23 mouse cellular contexts compared by ENCODE assay signal in genomic region chr1:33500111-33500510, GRCm38 (mm10).
DNase-seq lines count a peak whose midpoint lies in the region; ATAC-seq and TF ChIP-seq lines count a peak whose summit lies in the region.
"Had no signal": no experiment of that assay in that cellular context is flagged by ENCODE, and none has a peak within 500 bp of the region (broad histone marks: within the 10 kb centered on the region; RNA-seq: fewer than 3 reads in every experiment).

No protein-coding gene starts in this region.

- H3K9ac ChIP-seq in hindbrain, embryonic 14.5 days: no peak overlapping the region
- H3K9ac ChIP-seq: embryonic facial prominence, embryonic 15.5 days; limb, embryonic 13.5 days; liver, embryonic 13.5 days; lung, embryonic 14.5 days; midbrain, embryonic 12.5 days; neural tube, embryonic 15.5 days had no signal

- no peak for TF ChIP-seq POLR2A in brain, embryonic 14.5 days (IDR thresholded peaks at IDR 0.05; ENCODE audit: borderline replicate concordance, extremely low read depth, insufficient read depth, insufficient read length, poor library complexity, severe bottlenecking)

- WGBS in hindbrain, embryonic 10.5 days: 83% methylated on average over 9 of the region's 9 CpGs
- WGBS in hindbrain, embryonic 14.5 days: 88% methylated on average over 9 of the region's 9 CpGs

- peaks cover 7% of the 10 kb centered on the region; the same call in 1 of the 2 replicates for H3K36me3 ChIP-seq in hindbrain, embryonic 10.5 days
- H3K36me3 ChIP-seq in hindbrain, embryonic 14.5 days (replicated peaks; ENCODE audit: control insufficient read depth, insufficient read depth): no peaks in the 10 kb centered on the region
- H3K36me3 ChIP-seq: embryonic facial prominence, embryonic 15.5 days; limb, embryonic 13.5 days; neural tube, embryonic 15.5 days had no signal

- no peak for TF ChIP-seq CTCF in brain, embryonic 14.5 days (IDR thresholded peaks at IDR 0.05; ENCODE audit: borderline replicate concordance, extremely low read depth, insufficient read depth, insufficient read length)

- DNase-seq in cerebellum, adult 11-12 months: peak; percentile 13
- DNase-seq in hindbrain, embryonic 10.5 days (ENCODE audit: low spot score): no peak
- no peak for DNase-seq in hindbrain, embryonic 14.5 days (ENCODE audit: low spot score)
- DNase-seq in brain, embryonic 14.5 days (ENCODE audit: low read depth): peak; percentile 47
- DNase-seq in cerebellum, postnatal 25 days: peak; percentile 34 to 62
- no peak for DNase-seq in adrenal gland, postnatal 25 days
- DNase-seq: embryo, embryonic 11 days; gastrocnemius, adult 2 months; heart, postnatal 4 days; kidney, postnatal 36 days; layer of hippocampus, postnatal 36 days; liver, embryonic 13.5 days; lung, embryonic 14.5 days; right cerebral cortex, adult 18-20 months; right cerebral cortex, postnatal 4 days had no signal

- no peaks in the 10 kb centered on the region for H3K27me3 ChIP-seq in hindbrain, embryonic 10.5 days (ENCODE audit: insufficient read depth, poor library complexity, severe bottlenecking)
- H3K27me3 ChIP-seq in hindbrain, embryonic 14.5 days (ENCODE audit: control insufficient read depth, insufficient read depth, low read length): no peaks in the 10 kb centered on the region
- H3K27me3 ChIP-seq: embryonic facial prominence, embryonic 15.5 days; limb, embryonic 13.5 days; liver, embryonic 13.5 days; midbrain, embryonic 12.5 days; neural tube, embryonic 15.5 days; Patski had no signal

- H3K4me3 ChIP-seq in hindbrain, embryonic 10.5 days: no peak overlapping the region
- H3K4me3 ChIP-seq in hindbrain, embryonic 14.5 days (replicated peaks; ENCODE audit: low read length): no peak overlapping the region
- H3K4me3 ChIP-seq: embryonic facial prominence, embryonic 15.5 days; gastrocnemius, adult 2 months; limb, embryonic 13.5 days; liver, embryonic 13.5 days; midbrain, embryonic 12.5 days; neural tube, embryonic 15.5 days had no signal

- peak overlapping the region; percentile 29; the same call in 1 of the 2 replicates for H3K27ac ChIP-seq in hindbrain, embryonic 10.5 days
- no peak overlapping the region for H3K27ac ChIP-seq in hindbrain, embryonic 14.5 days
- H3K27ac ChIP-seq: embryonic facial prominence, embryonic 15.5 days; gastrocnemius, adult 2 months; limb, embryonic 13.5 days; liver, embryonic 13.5 days; midbrain, embryonic 12.5 days; neural tube, embryonic 15.5 days had no signal

- H3K9me3 ChIP-seq in hindbrain, embryonic 10.5 days: no peaks in the 10 kb centered on the region
- no peaks in the 10 kb centered on the region for H3K9me3 ChIP-seq in hindbrain, embryonic 14.5 days (ENCODE audit: control insufficient read depth, low read length)
- H3K9me3 ChIP-seq: embryonic facial prominence, embryonic 15.5 days; limb, embryonic 13.5 days; liver, embryonic 13.5 days; midbrain, embryonic 12.5 days; neural tube, embryonic 15.5 days had no signal

- no peak overlapping the region for H3K4me2 ChIP-seq in hindbrain, embryonic 14.5 days (replicated peaks)
- H3K4me2 ChIP-seq: embryonic facial prominence, embryonic 15.5 days; limb, embryonic 13.5 days; liver, embryonic 13.5 days; lung, embryonic 14.5 days; midbrain, embryonic 12.5 days; neural tube, embryonic 15.5 days had no signal

- peaks cover 8% of the 10 kb centered on the region for H3K4me1 ChIP-seq in hindbrain, embryonic 10.5 days (replicated peaks)
- no peaks in the 10 kb centered on the region; the same call in 1 of the 2 replicates for H3K4me1 ChIP-seq in hindbrain, embryonic 14.5 days (replicated peaks; ENCODE audit: control insufficient read depth, insufficient read depth, low read length)
- H3K4me1 ChIP-seq: embryonic facial prominence, embryonic 15.5 days had no signal

- no peak for ATAC-seq in cerebellum, adult (ENCODE audit: insufficient number of reproducible peaks, low FRiP score, low TSS enrichment)
- no peak for ATAC-seq in hindbrain, embryonic 14.5 days (ENCODE audit: low FRiP score)
- ATAC-seq: CD4-positive, CD25-positive, alpha-beta regulatory T cell, adult 4 months; intestine, postnatal 0 days; Patski had no signal

Comparison
In these comparisons a context has a peak if more than half of its experiments do, and no peak if none do; other contexts are left out.
1. DNase-seq: peak in cerebellum, adult 11-12 months (single experiment), brain, embryonic 14.5 days (single experiment) and cerebellum, postnatal 25 days (2 of 2); none in hindbrain, embryonic 10.5 days (single experiment), hindbrain, embryonic 14.5 days (single experiment) and adrenal gland, postnatal 25 days (single experiment).